Mouse (Mus musculus) lung, embryonic 14.5 days (tissue): ENCODE measurements at regions not wholly inside any gene's neighbourhood (a gene's known extent, or its start where the extent isn't known, plus 50 kb on each side); places are given as distances from the start of the nearest gene placed in this dataset.

Source experiments
- ATAC-seq: fragments of 200-750 bp; cut with Nextera tagmentation; 2 replicates; pipeline ENCODE4 v1.8.0; 2017; ENCODE audit warnings: mild to moderate bottlenecking, moderate TSS enrichment, moderate library complexity; ENCODE audit not compliant: insufficient read depth
- DNase-seq: peaks from one replicate; pipeline ENCODE4 v3.0.0-alpha.2; 2015
- H3K27ac ChIP-seq: fragments of 300-500 bp; sonication (generic); 2 replicates; pipeline ENCODE4 v1.5.1; 2014; ENCODE audit warnings: low read depth, mild to moderate bottlenecking, moderate library complexity
- H3K27me3 ChIP-seq: fragments of 300-500 bp; sonication (generic); 2 replicates; pipeline ENCODE4 v1.6.1; 2014; ENCODE audit warnings: low read length, control low read depth; ENCODE audit not compliant: insufficient read depth
- H3K36me3 ChIP-seq: fragments of 300-500 bp; sonication (generic); 2 replicates; pipeline ENCODE4 v1.6.1; 2014; ENCODE audit warnings: control low read depth; ENCODE audit not compliant: insufficient read depth
- H3K4me1 ChIP-seq: fragments of 300-500 bp; sonication (generic); 2 replicates; pipeline ENCODE4 v1.6.1; 2014; ENCODE audit warnings: antibody characterized with exemption, control low read depth; ENCODE audit not compliant: insufficient read depth
- H3K4me2 ChIP-seq: fragments of 300-500 bp; sonication (generic); 2 replicates; pipeline ENCODE4 v1.6.1; 2014; ENCODE audit warnings: mild to moderate bottlenecking
- H3K4me3 ChIP-seq: fragments of 300-500 bp; sonication (generic); 2 replicates; pipeline ENCODE4 v1.5.1; 2014; ENCODE audit warnings: low read depth, low read length
- H3K9ac ChIP-seq: fragments of 300-500 bp; sonication (generic); 2 replicates; pipeline ENCODE4 v1.6.1; 2014
- H3K9me3 ChIP-seq: fragments of 300-500 bp; sonication (generic); 2 replicates; pipeline ENCODE4 v1.6.1; 2016; ENCODE audit warnings: low read depth, low read length, control low read depth
- CTCF ChIP-seq: IDR thresholded peaks from 2 replicates; pipeline ENCODE4 v1.5.1; 2016; ENCODE audit warnings: antibody characterized with exemption, low read depth
- WGBS: fragments of 180-500 bp; shearing (Covaris S2); extraction: QIAGEN DNeasy Blood & Tissue Kit; methylation state at CpG from one replicate; pipeline ENCODE4 v1.1.7; 2014; 5-methylcytosine and 5-hydroxymethylcytosine counted together

DNA sequence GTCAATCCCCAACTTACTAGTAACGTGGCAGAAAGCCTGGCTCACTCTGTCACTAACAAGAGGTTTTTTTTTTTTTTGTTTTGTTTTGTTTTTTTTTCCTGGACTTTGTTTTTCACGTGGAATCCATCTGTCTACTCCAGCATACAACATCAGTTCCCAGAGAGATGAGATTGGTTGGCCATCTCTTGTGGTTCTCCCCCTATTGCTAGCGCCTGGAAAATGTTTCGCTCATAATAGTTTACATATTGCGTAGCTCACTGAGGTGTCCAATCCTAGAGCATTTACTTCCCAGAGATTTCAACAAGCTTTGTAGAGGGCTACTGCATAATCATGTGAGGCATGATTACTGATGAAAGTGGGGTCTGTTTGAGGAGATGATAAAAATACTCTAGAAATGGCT is 360.1 kb downstream of the Gsdmc2 start:
- no peaks in the 10 kb centered on the region for H3K4me1 ChIP-seq
- peak overlapping the region; percentile 78 for H3K27ac ChIP-seq

DNA sequence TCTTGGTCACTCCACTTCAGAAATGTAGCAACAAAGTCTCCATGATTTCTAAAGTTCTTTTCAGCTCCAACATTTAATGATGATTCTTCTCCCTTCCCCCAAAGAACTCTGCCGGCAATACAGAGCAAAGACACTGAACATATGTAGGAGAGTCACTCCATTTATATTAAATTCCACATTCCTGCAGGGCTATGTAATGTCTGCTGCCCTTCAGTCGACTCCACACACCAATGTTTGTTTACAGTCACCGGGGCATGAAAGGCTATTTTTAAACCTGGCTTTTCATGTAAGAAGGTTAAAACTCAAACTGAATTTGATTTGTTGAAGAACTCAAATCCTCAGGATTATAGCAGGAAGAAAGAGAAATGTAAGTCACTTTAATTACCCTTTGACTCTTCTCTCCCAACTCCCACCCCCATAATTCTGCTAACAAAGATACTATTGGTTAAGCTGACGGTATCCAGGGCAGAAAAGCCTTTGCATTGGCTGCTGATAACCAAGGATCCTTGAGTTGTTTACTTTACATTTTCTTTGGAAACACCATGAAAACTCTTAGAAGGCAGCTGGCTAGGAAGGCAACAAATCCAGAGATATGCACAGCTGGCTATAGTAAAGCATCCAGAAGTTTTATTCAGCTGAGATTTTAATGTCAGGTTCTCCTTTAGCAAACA is 360.6 kb downstream of the Gsdmc2 start:
- no peak overlapping the region for H3K4me3 ChIP-seq
- no peaks in the 10 kb centered on the region for H3K4me1 ChIP-seq
- H3K9ac ChIP-seq: no peak overlapping the region
- WGBS: 6% methylated on average over 4 of the region's 4 CpGs
- DNase-seq (peak; percentile 78), ATAC-seq (peak; percentile 97)
- TF ChIP-seq CTCF: no peak
- peak overlapping the region; percentile 78 for H3K27ac ChIP-seq
- H3K27me3 ChIP-seq: no peaks in the 10 kb centered on the region
- no peaks in the 10 kb centered on the region for H3K36me3 ChIP-seq
- H3K4me2 ChIP-seq: peak overlapping the region; percentile 27
- H3K9me3 ChIP-seq: no peaks in the 10 kb centered on the region; the same call in 1 of the 2 replicates

More for the DNA sequence above, 360.1 kb downstream of the Gsdmc2 start:
- Histone ChIP-seq H3K9me3 (no peaks in the 10 kb centered on the region; the same call in 1 of the 2 replicates), H3K27me3 (no peaks in the 10 kb centered on the region), H3K4me3 (no peak overlapping the region), H3K4me2 (peak overlapping the region; percentile 27; the same call in 1 of the 2 replicates), H3K9ac (no peak overlapping the region), H3K36me3 (no peaks in the 10 kb centered on the region)
- ATAC-seq: peak; percentile 55
- DNase-seq: peak; percentile 52
- no peak for TF ChIP-seq CTCF
- 56% methylated on average over 5 of the region's 5 CpGs for WGBS

DNA sequence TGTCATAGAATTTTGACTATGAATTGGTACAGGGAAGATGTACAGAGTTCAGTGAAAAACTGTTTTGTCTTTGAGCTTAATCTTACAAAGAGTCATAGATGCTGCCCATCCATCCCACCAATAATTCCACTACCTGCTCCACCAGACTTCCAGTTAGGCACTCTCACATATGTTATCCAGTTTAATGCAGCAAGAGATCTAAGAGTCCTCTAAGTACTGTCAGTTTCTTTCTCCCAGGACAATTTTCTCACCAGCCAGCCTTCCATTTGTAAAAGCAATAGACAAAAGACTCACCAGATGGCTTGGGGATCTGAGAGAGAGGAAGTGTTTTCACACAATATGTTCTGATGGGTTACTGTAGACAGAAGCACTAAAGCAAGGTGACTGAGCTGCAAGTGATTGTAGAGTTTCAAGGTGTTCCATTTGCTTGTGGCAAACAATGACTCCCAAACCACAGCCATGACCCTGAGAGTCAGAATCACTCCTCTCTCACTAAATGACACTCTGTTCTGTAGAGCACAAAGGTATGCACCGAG is 365.6 kb downstream of the Gsdmc2 start:
- DNase-seq: no peak
- TF ChIP-seq CTCF: no peak
- no peak overlapping the region for H3K9ac ChIP-seq
- H3K36me3 ChIP-seq: no peaks in the 10 kb centered on the region
- no peak for ATAC-seq
- H3K4me3 ChIP-seq: no peak overlapping the region
- H3K4me2 ChIP-seq: no peak overlapping the region
- H3K27ac ChIP-seq: no peak overlapping the region
- 44% methylated on average over 1 of the region's 1 CpGs for WGBS
- no peaks in the 10 kb centered on the region; the same call in 1 of the 2 replicates for H3K9me3 ChIP-seq
- no peaks in the 10 kb centered on the region for H3K4me1 ChIP-seq
- no peaks in the 10 kb centered on the region for H3K27me3 ChIP-seq

DNA sequence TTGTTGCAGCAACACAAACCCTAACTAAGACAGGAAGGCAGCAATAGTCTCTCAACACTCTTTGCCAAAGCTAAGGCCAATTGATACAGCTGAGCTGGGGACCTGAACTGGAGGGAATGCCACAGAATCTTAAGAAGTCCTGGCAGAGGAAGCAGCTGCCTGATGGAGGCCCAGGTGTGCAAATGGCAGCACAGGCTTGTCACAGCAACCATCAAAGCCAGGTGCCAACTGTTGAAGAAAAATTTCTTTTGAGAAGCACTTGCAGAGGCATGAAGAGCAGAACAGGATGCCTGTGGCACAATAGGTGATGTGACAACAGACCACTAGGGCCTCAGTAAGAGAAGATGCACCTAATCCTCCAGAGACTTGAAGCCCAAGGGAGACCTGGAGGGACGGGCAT is 378.1 kb downstream of the Gsdmc2 start:
- Histone ChIP-seq H3K9ac (no peak overlapping the region), H3K4me3 (no peak overlapping the region), H3K9me3 (no peaks in the 10 kb centered on the region), H3K4me1 (no peaks in the 10 kb centered on the region), H3K4me2 (no peak overlapping the region), H3K27ac (no peak overlapping the region), H3K27me3 (no peaks in the 10 kb centered on the region), H3K36me3 (no peaks in the 10 kb centered on the region)
- no peak for TF ChIP-seq CTCF
- WGBS: 63% methylated on average over 1 of the region's 1 CpGs
- DNase-seq: no peak
- no peak for ATAC-seq

DNA sequence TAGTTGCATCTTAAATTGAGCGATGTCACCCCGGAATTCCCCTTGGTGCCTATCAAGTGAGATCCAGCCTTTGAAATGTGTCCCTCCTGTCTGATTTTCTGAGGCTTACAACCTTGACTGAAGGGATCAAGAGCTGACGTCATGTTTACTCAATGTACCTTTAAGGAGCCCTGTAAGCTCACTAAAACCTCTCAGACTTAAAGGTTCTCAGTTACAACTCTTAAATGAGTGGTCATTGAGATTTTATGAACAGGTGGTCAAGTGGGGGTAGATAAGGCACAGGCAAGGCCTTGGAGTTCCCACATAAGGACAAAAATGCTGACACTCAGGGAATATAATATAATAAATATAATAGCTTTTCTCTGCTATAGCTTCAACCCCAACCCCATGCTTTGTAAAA is 392.4 kb downstream of the Gsdmc2 start:
- Histone ChIP-seq H3K4me2 (no peak overlapping the region), H3K4me3 (no peak overlapping the region), H3K36me3 (no peaks in the 10 kb centered on the region), H3K9ac (no peak overlapping the region), H3K27me3 (no peaks in the 10 kb centered on the region), H3K4me1 (no peaks in the 10 kb centered on the region), H3K9me3 (no peaks in the 10 kb centered on the region), H3K27ac (no peak overlapping the region)
- TF ChIP-seq CTCF: no peak
- 65% methylated on average over 3 of the region's 3 CpGs for WGBS
- peak; percentile 62 for DNase-seq
- ATAC-seq: peak; percentile 81; the same call in 1 of the 2 replicates

DNA sequence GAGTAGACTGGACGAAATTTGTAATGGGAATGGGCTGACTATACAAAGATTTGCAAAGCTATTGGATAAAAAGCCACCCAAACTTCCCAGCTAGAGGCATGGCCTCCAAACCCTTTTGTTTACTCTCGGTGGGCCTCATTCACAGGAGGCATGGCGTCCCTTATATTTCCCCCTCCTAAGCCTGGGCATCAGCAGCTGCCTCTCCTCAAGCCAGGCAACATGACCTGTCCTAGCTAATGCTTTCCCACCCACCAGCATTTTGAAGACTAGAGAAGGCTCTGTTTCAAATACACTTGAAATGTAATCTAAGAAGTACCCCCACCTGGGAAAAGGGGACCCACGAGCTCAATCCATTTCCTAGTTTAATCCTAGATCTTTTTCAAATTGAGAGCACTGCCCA is 398.7 kb downstream of the Gsdmc2 start:
- no peaks in the 10 kb centered on the region for H3K36me3 ChIP-seq
- H3K4me2 ChIP-seq: no peak overlapping the region
- no peak overlapping the region for H3K27ac ChIP-seq
- ATAC-seq (no peak), DNase-seq (no peak)
- H3K4me1 ChIP-seq: no peaks in the 10 kb centered on the region
- WGBS: 66% methylated on average over 4 of the region's 4 CpGs
- no peaks in the 10 kb centered on the region for H3K9me3 ChIP-seq
- no peak for TF ChIP-seq CTCF
- no peak overlapping the region for H3K9ac ChIP-seq
- H3K27me3 ChIP-seq: no peaks in the 10 kb centered on the region
- H3K4me3 ChIP-seq: no peak overlapping the region

DNA sequence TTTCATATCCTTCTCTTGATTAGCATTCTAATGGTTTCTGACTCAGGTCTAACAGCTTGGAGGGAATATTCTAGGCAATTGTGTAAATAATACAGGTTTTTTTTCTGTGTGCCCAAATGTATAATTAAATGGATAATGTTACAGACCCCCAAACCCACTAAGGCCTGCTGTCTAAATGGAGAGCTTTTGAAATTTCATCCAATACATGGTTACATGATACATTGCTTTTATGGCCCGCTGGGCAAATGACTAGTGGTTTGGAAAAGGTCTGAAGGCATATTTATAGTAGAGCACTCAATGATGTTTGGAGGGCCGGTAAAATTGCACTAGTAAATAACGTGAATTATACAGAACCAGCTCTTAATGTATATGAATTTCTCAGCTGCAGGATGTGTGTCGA is 400.0 kb downstream of the Gsdmc2 start:
- H3K9ac ChIP-seq: no peak overlapping the region
- ATAC-seq (no peak), DNase-seq (no peak)
- no peaks in the 10 kb centered on the region for H3K4me1 ChIP-seq
- no peak for TF ChIP-seq CTCF
- no peak overlapping the region for H3K4me2 ChIP-seq
- no peaks in the 10 kb centered on the region for H3K36me3 ChIP-seq
- H3K27me3 ChIP-seq: no peaks in the 10 kb centered on the region
- 64% methylated on average over 4 of the region's 4 CpGs for WGBS
- H3K9me3 ChIP-seq: no peaks in the 10 kb centered on the region
- H3K27ac ChIP-seq: no peak overlapping the region
- no peak overlapping the region for H3K4me3 ChIP-seq
